Mouse (Mus musculus) liver, embryonic 18 days (tissue): Measurements from ENCODE around the gene Serpinb11. TPM values are rescaled to one million over a fixed set of nuclear protein-coding genes. Genes with fewer than 3 reads are reported as not detected.

ENCODE experiments used
- polyA plus RNA-seq: library from polyadenylated mRNA; depleted of rRNA; stranded (reverse); fragments of >200 nt; gene quantifications from 2 replicates; pipeline ENCODE4 v1.2.3, GENCODE M21; 2012; rRNA removed

Gene Serpinb11
- not detected in 2 replicates for polyA plus RNA-seq

DNA sequence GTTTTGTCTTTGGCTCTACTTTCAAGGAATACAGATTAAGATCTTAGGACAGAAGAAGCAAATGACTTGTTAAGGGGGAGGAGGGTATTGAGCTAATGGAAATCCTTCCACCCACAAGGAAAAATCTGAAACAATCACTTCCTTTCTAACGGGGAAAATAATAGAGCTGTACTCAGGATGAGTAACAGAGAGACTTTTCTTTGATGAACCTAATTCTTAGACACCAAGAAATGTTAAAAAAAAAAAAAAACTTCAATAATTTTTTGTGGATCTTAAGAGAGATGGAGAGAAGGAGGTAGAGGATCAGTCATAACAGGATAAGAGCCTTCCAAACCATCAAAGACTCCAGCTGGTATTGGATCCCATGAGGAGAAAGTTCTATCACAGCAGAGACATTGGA is at the start of gene Serpinb11:
Gene Serpinb11 (plus strand): TSS at position 301 of the 400 bp plus-strand sequence.

GRCm38 (mm10) chr1:107399355-107399754 is 38.4 kb downstream of the Serpinb11 start, which contains the start of gene Serpinb7:
Serpinb7 (plus strand) TSS chr1:107399655.

Other genes starting within 250 kb of the Serpinb11 start
- not detected in 2 replicates for gene Serpinb3b, start 82.8 kb upstream of the Serpinb11 start, polyA plus RNA-seq
- gene Serpinb3c, start 82.8 kb upstream of the Serpinb11 start, polyA plus RNA-seq = not detected in 2 replicates
- 0.03 TPM in 1 of 2 replicates, not detected in the other for gene Serpinb7, start 38.5 kb downstream of the Serpinb11 start, polyA plus RNA-seq
- gene Serpinb2, start 150.2 kb downstream of the Serpinb11 start, polyA plus RNA-seq = 1.8 and 1.9 TPM in 2 replicates
- 0.16 and 0.23 TPM in 2 replicates for gene Serpinb8, start 228.8 kb downstream of the Serpinb11 start, polyA plus RNA-seq